Mouse (Mus musculus) liver, postnatal 0 days (tissue): ENCODE data around the gene Gna12. TPM values are rescaled to one million over a fixed set of nuclear protein-coding genes. Genes with fewer than 3 reads are reported as not detected.

Experiments
- ATAC-seq: fragments of 200-750 bp; cut with Nextera tagmentation; 2 replicates; pipeline ENCODE4 v1.8.0; 2017; ENCODE audit warnings: mild to moderate bottlenecking, moderate library complexity
- DNase-seq: peaks from one replicate; pipeline ENCODE4 v3.0.0-alpha.2; 2016
- H3K27ac ChIP-seq: fragments of 300-500 bp; sonication (generic); 2 replicates; pipeline ENCODE4 v1.5.1; 2014; ENCODE audit warnings: antibody characterized with exemption, moderate library complexity, mild to moderate bottlenecking, low read depth
- H3K27me3 ChIP-seq: fragments of 300-500 bp; sonication (generic); 2 replicates; pipeline ENCODE4 v1.6.1; 2014; ENCODE audit warnings: low read length, control low read depth, mixed read lengths; ENCODE audit not compliant: insufficient read depth
- H3K36me3 ChIP-seq: fragments of 300-500 bp; sonication (generic); replicated peaks from 2 replicates; pipeline ENCODE4 v1.6.1; 2014; ENCODE audit warnings: mild to moderate bottlenecking, control low read depth, low read length, moderate library complexity, mixed read lengths; ENCODE audit not compliant: insufficient read depth
- H3K4me1 ChIP-seq: fragments of 300-500 bp; sonication (generic); 2 replicates; pipeline ENCODE4 v1.6.1; 2014; ENCODE audit warnings: antibody characterized with exemption, mild to moderate bottlenecking, control low read depth; ENCODE audit not compliant: insufficient read depth
- H3K4me2 ChIP-seq: fragments of 300-500 bp; sonication (generic); 2 replicates; pipeline ENCODE4 v1.6.1; 2014; ENCODE audit warnings: low read depth, mild to moderate bottlenecking, low read length, moderate library complexity, mixed read lengths
- H3K4me3 ChIP-seq: fragments of 300-500 bp; sonication (generic); 2 replicates; pipeline ENCODE4 v1.5.1; 2014; ENCODE audit warnings: low read depth, low read length
- H3K9ac ChIP-seq: fragments of 300-500 bp; sonication (generic); replicated peaks from 2 replicates; pipeline ENCODE4 v1.6.1; 2014; ENCODE audit warnings: mild to moderate bottlenecking, moderate library complexity
- H3K9me3 ChIP-seq: fragments of 300-500 bp; sonication (generic); 2 replicates; pipeline ENCODE4 v1.6.1; 2016; ENCODE audit warnings: mild to moderate bottlenecking, control low read depth, low read length, mixed read lengths
- CTCF ChIP-seq: sonication (generic); IDR thresholded peaks from 2 replicates; pipeline ENCODE4 v1.5.1; 2016; ENCODE audit warnings: antibody characterized with exemption, low read depth
- EP300 ChIP-seq: IDR thresholded peaks from 2 replicates; pipeline ENCODE4 v1.6.1; 2016; ENCODE audit warnings: antibody characterized with exemption, low read depth, mild to moderate bottlenecking
- WGBS: fragments of 180-500 bp; shearing (Covaris S2); extraction: QIAGEN DNeasy Blood & Tissue Kit; methylation state at CpG from one replicate; pipeline ENCODE4 v1.1.7; 2014; ENCODE audit not compliant: insufficient replicate concordance; 5-methylcytosine and 5-hydroxymethylcytosine counted together
- polyA plus RNA-seq: library from polyadenylated mRNA; unstranded; fragments of >200 nt; fragmentation: Nextera tagmentation; extraction: Ambion mirVana; gene quantifications from 2 replicates; pipeline ENCODE4 v1.2.1, GENCODE M21; 2015

The Gna12 gene
- polyA plus RNA-seq, 1 experiment from 2014 or later: 12.7 TPM

GRCm38 (mm10) chr5:140753223-140753622 is 77.0 kb downstream of the Gna12 start:
- Histone ChIP-seq H3K4me3 (no peak overlapping the region), H3K4me2 (no peak overlapping the region), H3K9me3 (peaks cover 5% of the 10 kb centered on the region; the same call in 1 of the 2 replicates), H3K9ac (no peak overlapping the region), H3K36me3 (no peaks in the 10 kb centered on the region), H3K27me3 (no peaks in the 10 kb centered on the region), H3K4me1 (peaks cover 10% of the 10 kb centered on the region), H3K27ac (no peak overlapping the region)
- DNase-seq (no peak), ATAC-seq (no peak)
- no peak for TF ChIP-seq EP300
- TF ChIP-seq CTCF: no peak
- 79% methylated on average over 5 of the region's 5 CpGs for WGBS

GRCm38 (mm10) chr5:140752639-140753038 is 77.6 kb downstream of the Gna12 start:
- Histone ChIP-seq H3K9ac (no peak overlapping the region), H3K27me3 (no peaks in the 10 kb centered on the region), H3K4me3 (no peak overlapping the region), H3K36me3 (no peaks in the 10 kb centered on the region), H3K9me3 (peaks cover 5% of the 10 kb centered on the region; the same call in 1 of the 2 replicates), H3K4me2 (no peak overlapping the region), H3K27ac (no peak overlapping the region), H3K4me1 (peaks cover 10% of the 10 kb centered on the region)
- TF ChIP-seq EP300 (no peak), CTCF (peak; percentile 59)
- DNase-seq (peak; percentile 17), ATAC-seq (no peak)
- WGBS: 74% methylated on average over 3 of the region's 3 CpGs

- TF ChIP-seq CTCF (no peak), EP300 (no peak)
- Histone ChIP-seq H3K4me3 (no peak overlapping the region), H3K4me1 (peaks cover 10% of the 10 kb centered on the region), H3K9ac (no peak overlapping the region), H3K4me2 (no peak overlapping the region), H3K27ac (no peak overlapping the region), H3K9me3 (peaks cover 5% of the 10 kb centered on the region; the same call in 1 of the 2 replicates), H3K27me3 (no peaks in the 10 kb centered on the region), H3K36me3 (no peaks in the 10 kb centered on the region)
- DNase-seq (no peak), ATAC-seq (no peak)
- WGBS: 86% methylated on average over 15 of the region's 15 CpGs
Observed at GRCm38 (mm10) chr5:140752041-140752440, 78.2 kb downstream of the Gna12 start.

- Histone ChIP-seq H3K4me1 (peaks cover 10% of the 10 kb centered on the region), H3K4me3 (no peak overlapping the region), H3K36me3 (no peaks in the 10 kb centered on the region), H3K4me2 (no peak overlapping the region), H3K27me3 (no peaks in the 10 kb centered on the region), H3K27ac (no peak overlapping the region), H3K9me3 (peaks cover 5% of the 10 kb centered on the region; the same call in 1 of the 2 replicates), H3K9ac (no peak overlapping the region)
- ATAC-seq (no peak), DNase-seq (peak; percentile 40)
- peak; percentile 70 for TF ChIP-seq CTCF
- no peak for TF ChIP-seq EP300
- 0% methylated on average over 1 of the region's 2 CpGs for WGBS
Observed at GRCm38 (mm10) chr5:140750925-140751324, 79.3 kb downstream of the Gna12 start.

- Histone ChIP-seq H3K27ac (peak overlapping the region; percentile 34; the same call in 1 of the 2 replicates), H3K9me3 (peaks cover 5% of the 10 kb centered on the region; the same call in 1 of the 2 replicates), H3K4me2 (peak overlapping the region; percentile 58), H3K4me3 (peak overlapping the region; percentile 27), H3K27me3 (no peaks in the 10 kb centered on the region), H3K36me3 (no peaks in the 10 kb centered on the region), H3K9ac (peak overlapping the region; percentile 2; the same call in 1 of the 2 replicates), H3K4me1 (peaks cover 10% of the 10 kb centered on the region)
- peak; percentile 85 for ATAC-seq
- no peak for TF ChIP-seq EP300
- peak; percentile 91 for TF ChIP-seq CTCF
- WGBS: 8% methylated on average over 12 of the region's 12 CpGs
- DNase-seq: peak; percentile 78
Observed at GRCm38 (mm10) chr5:140749062-140749875, 81.0 kb downstream of the Gna12 start.

- no peaks in the 10 kb centered on the region for H3K27me3 ChIP-seq
- no peaks in the 10 kb centered on the region for H3K36me3 ChIP-seq
- TF ChIP-seq CTCF (no peak), EP300 (no peak)
- no peak overlapping the region for H3K4me3 ChIP-seq
- no peak overlapping the region for H3K9ac ChIP-seq
- peak overlapping the region; percentile 39; the same call in 1 of the 2 replicates for H3K27ac ChIP-seq
- peak overlapping the region; percentile 58 for H3K4me2 ChIP-seq
- ATAC-seq: no peak
- peaks cover 5% of the 10 kb centered on the region; the same call in 1 of the 2 replicates for H3K9me3 ChIP-seq
- H3K4me1 ChIP-seq: peaks cover 10% of the 10 kb centered on the region
- WGBS: 74% methylated on average over 10 of the region's 10 CpGs
- no peak for DNase-seq
Observed at GRCm38 (mm10) chr5:140748425-140748824, 81.8 kb downstream of the Gna12 start.
